27 mouse cellular contexts compared by ENCODE assay signal in genomic region chr11:80116411-80116810, GRCm38 (mm10). TPM values are rescaled to one million over a fixed set of nuclear protein-coding genes. Genes with fewer than 3 reads are reported as not detected.
A peak's percentile ranks its signal among the peaks of the same experiment; 100 is the strongest.
DNase-seq lines count a peak whose midpoint lies in the region; ATAC-seq and TF ChIP-seq lines count a peak whose summit lies in the region.
"Had no signal": no experiment of that assay in that cellular context is flagged by ENCODE, and none has a peak within 500 bp of the region (broad histone marks: within the 10 kb centered on the region; RNA-seq: fewer than 3 reads in every experiment).

No protein-coding gene starts in this region.

- no peak overlapping the region for H3K9ac ChIP-seq in kidney, embryonic 15.5 days
- H3K9ac ChIP-seq: embryonic facial prominence, embryonic 13.5 days; forebrain, embryonic 15.5 days; limb, embryonic 12.5 days; midbrain, embryonic 15.5 days had no signal

- no peaks in the 10 kb centered on the region for H3K9me3 ChIP-seq in kidney, embryonic 15.5 days (replicated peaks)
- H3K9me3 ChIP-seq: embryonic facial prominence, embryonic 13.5 days; forebrain, embryonic 10.5 days; forebrain, embryonic 15.5 days; G1E; limb, embryonic 12.5 days; midbrain, embryonic 10.5 days; midbrain, embryonic 15.5 days had no signal

- H3K4me1 ChIP-seq in kidney, adult 2 months (ENCODE audit: control insufficient read depth, insufficient read depth, low read length), result no peaks in the 10 kb centered on the region
- no peaks in the 10 kb centered on the region for H3K4me1 ChIP-seq in kidney, embryonic 15.5 days
- H3K4me1 ChIP-seq: embryonic facial prominence, embryonic 13.5 days; forebrain, embryonic 10.5 days; forebrain, embryonic 15.5 days; limb, embryonic 12.5 days; midbrain, embryonic 10.5 days; midbrain, embryonic 15.5 days had no signal

- TF ChIP-seq POLR2A in kidney, adult 2 months (IDR thresholded peaks at IDR 0.05; ENCODE audit: low read depth, low read length), result no peak

- no peak overlapping the region for H3K4me2 ChIP-seq in kidney, embryonic 15.5 days
- H3K4me2 ChIP-seq: embryonic facial prominence, embryonic 13.5 days; forebrain, embryonic 15.5 days; limb, embryonic 12.5 days; liver, embryonic 11.5 days; midbrain, embryonic 15.5 days had no signal

- no peak for TF ChIP-seq CTCF in kidney, adult 2 months (conservative IDR thresholded peaks at IDR 0.05; ENCODE audit: insufficient read depth, insufficient read length, low read depth, low read length)
- TF ChIP-seq CTCF in layer of hippocampus, adult 2 months (conservative IDR thresholded peaks at IDR 0.05), result 0 out of 2 replicates have a peak, but pooled peaks have one; percentile 3

- no peak overlapping the region for H3K27ac ChIP-seq in kidney, adult 2 months (ENCODE audit: insufficient read depth, low read depth, low read length)
- H3K27ac ChIP-seq in kidney, embryonic 15.5 days, result no peak overlapping the region
- no peak overlapping the region for H3K27ac ChIP-seq in layer of hippocampus, adult 2 months
- H3K27ac ChIP-seq: embryonic facial prominence, embryonic 13.5 days; forebrain, embryonic 10.5 days; forebrain, embryonic 15.5 days; heart, adult 2 months; left cerebral cortex, adult 2 months; limb, embryonic 12.5 days; midbrain, embryonic 10.5 days; midbrain, embryonic 15.5 days; stomach, postnatal 0 days had no signal

- H3K4me3 ChIP-seq in kidney, adult 2 months (ENCODE audit: insufficient read depth, low read depth, low read length), result no peak overlapping the region
- H3K4me3 ChIP-seq in kidney, embryonic 15.5 days (replicated peaks), result no peak overlapping the region
- H3K4me3 ChIP-seq in layer of hippocampus, adult 2 months, result no peak overlapping the region
- H3K4me3 ChIP-seq: embryonic facial prominence, embryonic 13.5 days; forebrain, embryonic 10.5 days; forebrain, embryonic 15.5 days; heart, adult 2 months; left cerebral cortex, adult 2 months; limb, embryonic 12.5 days; midbrain, embryonic 10.5 days; midbrain, embryonic 15.5 days had no signal

- DNase-seq in adrenal gland, postnatal 10 days, result peak; percentile 26
- DNase-seq in adrenal gland, adult 18-20 months (ENCODE audit: low spot score in 2 of 2), result no peak
- DNase-seq in kidney, adult 2 months, result peak; percentile 65
- no peak for DNase-seq in layer of hippocampus, adult 2 months (ENCODE audit: low spot score in 2 of 2)
- DNase-seq in layer of hippocampus, postnatal 10 days (ENCODE audit: low spot score in 2 of 2), result no peak
- DNase-seq in adipocyte (ENCODE audit: low spot score), result peak; percentile 15
- DNase-seq in right cerebral cortex, adult 18-20 months, result no peak
- DNase-seq: cerebellum, adult 11-12 months; cerebellum, adult 9-11 months; gastrocnemius, postnatal 36 days; heart, adult 2 months; lung, postnatal 14 days; thymus, adult 18-20 months; thymus, postnatal 36 days had no signal

- no peaks in the 10 kb centered on the region for H3K36me3 ChIP-seq in kidney, adult 2 months (ENCODE audit: control insufficient read depth, insufficient read depth, low read length)
- H3K36me3 ChIP-seq in kidney, embryonic 15.5 days, result peaks cover 84% of the 10 kb centered on the region

- WGBS in kidney, adult 2 months, result 66% methylated on average over 1 of the region's 1 CpGs
- 85% methylated on average over 1 of the region's 1 CpGs for WGBS in kidney, embryonic 15.5 days

- no peak for ATAC-seq in kidney, embryonic 15.5 days (replicated peaks; ENCODE audit: low FRiP score)
- ATAC-seq: forebrain, embryonic 15.5 days; hindbrain, embryonic 16.5 days; midbrain, embryonic 15.5 days; Patski had no signal

- H3K27me3 ChIP-seq in kidney, adult 2 months (replicated peaks; ENCODE audit: control insufficient read depth, insufficient read depth, low read length), result no peaks in the 10 kb centered on the region; the same call in 1 of the 2 replicates
- no peaks in the 10 kb centered on the region for H3K27me3 ChIP-seq in kidney, embryonic 15.5 days
- H3K27me3 ChIP-seq: embryonic facial prominence, embryonic 13.5 days; forebrain, embryonic 15.5 days; limb, embryonic 12.5 days; midbrain, embryonic 15.5 days; Patski had no signal

RNA-seq across cellular contexts. Expression of gene Tefm, which starts 25.6 kb away (rescaled TPM):
- total RNA-seq in adrenal gland, postnatal 10 days (2021), result 10 to 100 TPM; 23.1 to 28.1 TPM
- 10 to 100 TPM; 13.6 to 15.5 TPM for total RNA-seq in adrenal gland, adult 18-20 months (2021)
- 10.2 and 12.3 TPM in 2 replicates for polyA plus RNA-seq in kidney, adult 2 months (2012; rRNA removed)
- polyA plus RNA-seq in kidney, embryonic 15.5 days (2015; fragmentation: Nextera tagmentation; extraction: Ambion mirVana), result 36.3 and 36.8 TPM in 2 replicates
- total RNA-seq in layer of hippocampus, adult 2 months (2021), result 10 to 100 TPM in 1 of 2 experiments, 1 to 10 TPM in 1; 8.8 to 10.9 TPM
- total RNA-seq in layer of hippocampus, postnatal 10 days (2021), result 10 to 100 TPM; 10.7 to 10.8 TPM

RNA-seq across cellular contexts. Expression of gene Atad5, which starts 27.2 kb away (rescaled TPM):
- 1 to 10 TPM; 4.2 to 6.3 TPM for total RNA-seq in adrenal gland, postnatal 10 days (2021)
- 1 to 10 TPM; 1.2 to 1.8 TPM for total RNA-seq in adrenal gland, adult 18-20 months (2021)
- 0.22 and 0.25 TPM in 2 replicates for polyA plus RNA-seq in kidney, adult 2 months (2012; rRNA removed)
- 10.9 and 11.9 TPM in 2 replicates for polyA plus RNA-seq in kidney, embryonic 15.5 days (2015; fragmentation: Nextera tagmentation; extraction: Ambion mirVana)
- 1 to 10 TPM; 3.6 to 4.2 TPM for total RNA-seq in layer of hippocampus, adult 2 months (2021)
- 1 to 10 TPM; 6.0 to 6.6 TPM for total RNA-seq in layer of hippocampus, postnatal 10 days (2021)

RNA-seq across cellular contexts. Expression of gene Crlf3, which starts 35.6 kb away (rescaled TPM):
- total RNA-seq in adrenal gland, postnatal 10 days (2021), result 10 to 100 TPM; 22.0 to 26.6 TPM
- 10 to 100 TPM; 12.5 to 17.2 TPM for total RNA-seq in adrenal gland, adult 18-20 months (2021)
- 7.5 and 9.2 TPM in 2 replicates for polyA plus RNA-seq in kidney, adult 2 months (2012; rRNA removed)
- 43.3 and 45.3 TPM in 2 replicates for polyA plus RNA-seq in kidney, embryonic 15.5 days (2015; fragmentation: Nextera tagmentation; extraction: Ambion mirVana)
- 10 to 100 TPM; 25.7 to 26.2 TPM for total RNA-seq in layer of hippocampus, adult 2 months (2021)
- total RNA-seq in layer of hippocampus, postnatal 10 days (2021), result 10 to 100 TPM; 18.0 to 18.6 TPM

RNA-seq across cellular contexts. Expression of gene Adap2, which starts 37.5 kb away (rescaled TPM):
- 10 to 100 TPM; 10.4 to 12.5 TPM for total RNA-seq in adrenal gland, postnatal 10 days (2021)
- total RNA-seq in adrenal gland, adult 18-20 months (2021), result 10 to 100 TPM in 1 of 2 experiments, 1 to 10 TPM in 1; 9.6 to 11.1 TPM
- polyA plus RNA-seq in kidney, adult 2 months (2012; rRNA removed), result 25.9 and 26.8 TPM in 2 replicates
- 2.3 and 2.7 TPM in 2 replicates for polyA plus RNA-seq in kidney, embryonic 15.5 days (2015; fragmentation: Nextera tagmentation; extraction: Ambion mirVana)
- total RNA-seq in layer of hippocampus, adult 2 months (2021), result 1 to 10 TPM; 6.1 to 8.2 TPM
- 1 to 10 TPM; 8.5 to 9.7 TPM for total RNA-seq in layer of hippocampus, postnatal 10 days (2021)
- total RNA-seq: G1E had no signal
- polyA plus RNA-seq: G1E had no signal

Comparison
In these comparisons a context has a peak if more than half of its experiments do, and no peak if none do; other contexts are left out.
1. DNase-seq: peak in adrenal gland, postnatal 10 days (single experiment), kidney, adult 2 months (single experiment) and adipocyte (single experiment); none in adrenal gland, adult 18-20 months (0 of 2), layer of hippocampus, adult 2 months (0 of 2), layer of hippocampus, postnatal 10 days (0 of 2) and right cerebral cortex, adult 18-20 months (single experiment).